Mouse (Mus musculus) lung, embryonic 16.5 days (tissue): ENCODE measurements at regions not wholly inside any gene's neighbourhood (a gene's known extent, or its start where the extent isn't known, plus 50 kb on each side); places are given as distances from the start of the nearest gene placed in this dataset.

ENCODE experiments used
- ATAC-seq: fragments of 200-750 bp; cut with Nextera tagmentation; 2 replicates; pipeline ENCODE4 v1.8.0; 2017; ENCODE audit warnings: low read depth, mild to moderate bottlenecking, moderate library complexity
- H3K27ac ChIP-seq: fragments of 300-500 bp; sonication (generic); 2 replicates; pipeline ENCODE4 v1.5.1; 2014; ENCODE audit warnings: mild to moderate bottlenecking, control low read depth, low read length
- H3K27me3 ChIP-seq: fragments of 300-500 bp; sonication (generic); 2 replicates; pipeline ENCODE4 v1.6.1; 2014; ENCODE audit warnings: low read depth, low read length, mixed read lengths; ENCODE audit not compliant: control insufficient read depth, insufficient read depth
- H3K36me3 ChIP-seq: fragments of 300-500 bp; sonication (generic); 2 replicates; pipeline ENCODE4 v1.6.1; 2014; ENCODE audit warnings: low read length; ENCODE audit not compliant: control insufficient read depth, insufficient read depth
- H3K4me1 ChIP-seq: fragments of 300-500 bp; sonication (generic); replicated peaks from 2 replicates; pipeline ENCODE4 v1.6.1; 2014; ENCODE audit warnings: low read length, mixed read lengths; ENCODE audit not compliant: control insufficient read depth, insufficient read depth
- H3K4me2 ChIP-seq: fragments of 300-500 bp; sonication (generic); 2 replicates; pipeline ENCODE4 v1.6.1; 2014; ENCODE audit warnings: low read depth, low read length, control low read depth
- H3K4me3 ChIP-seq: fragments of 300-500 bp; sonication (generic); 2 replicates; pipeline ENCODE4 v1.5.1; 2014; ENCODE audit warnings: mild to moderate bottlenecking, low read length, control low read depth
- H3K9ac ChIP-seq: fragments of 300-500 bp; sonication (generic); 2 replicates; pipeline ENCODE4 v1.6.1; 2014; ENCODE audit warnings: low read length, control low read depth
- H3K9me3 ChIP-seq: fragments of 300-500 bp; sonication (generic); 2 replicates; pipeline ENCODE4 v1.6.1; 2016; ENCODE audit warnings: low read length; ENCODE audit not compliant: control insufficient read depth
- WGBS: fragments of 180-500 bp; shearing (Covaris S2); extraction: QIAGEN DNeasy Blood & Tissue Kit; methylation state at CpG from one replicate; pipeline ENCODE4 v1.1.7; 2014; 5-methylcytosine and 5-hydroxymethylcytosine counted together

- Histone ChIP-seq H3K9ac (no peak overlapping the region), H3K9me3 (no peaks in the 10 kb centered on the region), H3K36me3 (no peaks in the 10 kb centered on the region), H3K27ac (no peak overlapping the region), H3K4me2 (no peak overlapping the region), H3K4me1 (peaks cover 2% of the 10 kb centered on the region; the same call in 1 of the 2 replicates), H3K4me3 (no peak overlapping the region), H3K27me3 (no peaks in the 10 kb centered on the region)
- 61% methylated on average over 5 of the region's 5 CpGs for WGBS
- no peak for ATAC-seq
Observed at GRCm38 (mm10) chr4:84072096-84072495, 546.8 kb downstream of the Ccdc171 start.

- no peak overlapping the region for H3K4me2 ChIP-seq
- 84% methylated on average over 1 of the region's 1 CpGs for WGBS
- ATAC-seq: no peak
Observed at GRCm38 (mm10) chr4:84076526-84076925, 551.2 kb downstream of the Ccdc171 start.

GRCm38 (mm10) chr4:84079516-84079915 is 554.2 kb downstream of the Ccdc171 start:
- H3K4me2 ChIP-seq: no peak overlapping the region
- WGBS: 63% methylated on average over 2 of the region's 2 CpGs
- no peak overlapping the region for H3K27ac ChIP-seq
- H3K36me3 ChIP-seq: no peaks in the 10 kb centered on the region
- no peak overlapping the region for H3K9ac ChIP-seq
- H3K9me3 ChIP-seq: no peaks in the 10 kb centered on the region
- no peak overlapping the region for H3K4me3 ChIP-seq
- H3K27me3 ChIP-seq: no peaks in the 10 kb centered on the region
- ATAC-seq: no peak
- H3K4me1 ChIP-seq: peaks cover 6% of the 10 kb centered on the region; the same call in 1 of the 2 replicates

More at GRCm38 (mm10) chr4:84076526-84076925, 551.2 kb downstream of the Ccdc171 start:
- Histone ChIP-seq H3K4me3 (no peak overlapping the region), H3K9ac (no peak overlapping the region), H3K4me1 (peaks cover 6% of the 10 kb centered on the region; the same call in 1 of the 2 replicates), H3K27ac (no peak overlapping the region), H3K36me3 (no peaks in the 10 kb centered on the region), H3K27me3 (no peaks in the 10 kb centered on the region), H3K9me3 (no peaks in the 10 kb centered on the region)

GRCm38 (mm10) chr4:84081518-84081917 is 556.2 kb downstream of the Ccdc171 start:
- Histone ChIP-seq H3K9ac (no peak overlapping the region), H3K4me1 (peaks cover 6% of the 10 kb centered on the region; the same call in 1 of the 2 replicates), H3K9me3 (no peaks in the 10 kb centered on the region), H3K4me2 (no peak overlapping the region), H3K27ac (no peak overlapping the region), H3K36me3 (no peaks in the 10 kb centered on the region), H3K27me3 (no peaks in the 10 kb centered on the region), H3K4me3 (no peak overlapping the region)
- WGBS: 38% methylated on average over 7 of the region's 7 CpGs
- ATAC-seq: no peak

- Histone ChIP-seq H3K9ac (no peak overlapping the region), H3K4me2 (no peak overlapping the region), H3K4me3 (no peak overlapping the region), H3K27ac (no peak overlapping the region), H3K36me3 (no peaks in the 10 kb centered on the region), H3K9me3 (no peaks in the 10 kb centered on the region), H3K27me3 (no peaks in the 10 kb centered on the region), H3K4me1 (no peaks in the 10 kb centered on the region)
- WGBS: 56% methylated on average over 12 of the region's 12 CpGs
- ATAC-seq: peak; percentile 77
Observed at GRCm38 (mm10) chr4:84088166-84088565, 562.8 kb downstream of the Ccdc171 start.

GRCm38 (mm10) chr4:84092509-84092908 is 567.2 kb downstream of the Ccdc171 start:
- Histone ChIP-seq H3K9ac (no peak overlapping the region), H3K27me3 (no peaks in the 10 kb centered on the region), H3K36me3 (no peaks in the 10 kb centered on the region), H3K4me1 (no peaks in the 10 kb centered on the region; the same call in 1 of the 2 replicates), H3K4me3 (no peak overlapping the region), H3K27ac (no peak overlapping the region), H3K9me3 (no peaks in the 10 kb centered on the region), H3K4me2 (no peak overlapping the region)
- ATAC-seq: no peak
- WGBS: 57% methylated on average over 9 of the region's 9 CpGs

GRCm38 (mm10) chr4:84095237-84095636 is 569.9 kb downstream of the Ccdc171 start:
- no peak overlapping the region for H3K4me3 ChIP-seq
- no peak overlapping the region for H3K9ac ChIP-seq
- no peaks in the 10 kb centered on the region; the same call in 1 of the 2 replicates for H3K4me1 ChIP-seq
- peak; percentile 64 for ATAC-seq
- no peaks in the 10 kb centered on the region for H3K36me3 ChIP-seq
- WGBS: 45% methylated on average over 3 of the region's 3 CpGs
- no peaks in the 10 kb centered on the region for H3K27me3 ChIP-seq
- no peaks in the 10 kb centered on the region for H3K9me3 ChIP-seq
- no peak overlapping the region for H3K27ac ChIP-seq
- H3K4me2 ChIP-seq: no peak overlapping the region

- no peak overlapping the region for H3K27ac ChIP-seq
- WGBS: 76% methylated on average over 4 of the region's 4 CpGs
- no peak overlapping the region for H3K9ac ChIP-seq
- no peaks in the 10 kb centered on the region; the same call in 1 of the 2 replicates for H3K4me1 ChIP-seq
- H3K9me3 ChIP-seq: no peaks in the 10 kb centered on the region
- H3K27me3 ChIP-seq: no peaks in the 10 kb centered on the region
- H3K36me3 ChIP-seq: no peaks in the 10 kb centered on the region
- no peak overlapping the region for H3K4me3 ChIP-seq
- ATAC-seq: no peak
- no peak overlapping the region for H3K4me2 ChIP-seq
Observed at GRCm38 (mm10) chr4:84096081-84096480, 570.7 kb downstream of the Ccdc171 start.

- Histone ChIP-seq H3K9me3 (no peaks in the 10 kb centered on the region), H3K4me2 (no peak overlapping the region), H3K36me3 (no peaks in the 10 kb centered on the region), H3K9ac (no peak overlapping the region), H3K27me3 (no peaks in the 10 kb centered on the region), H3K27ac (no peak overlapping the region), H3K4me3 (no peak overlapping the region), H3K4me1 (no peaks in the 10 kb centered on the region; the same call in 1 of the 2 replicates)
- ATAC-seq: no peak
- WGBS: 90% methylated on average over 8 of the region's 8 CpGs
Observed at GRCm38 (mm10) chr4:84099071-84099470, 573.7 kb downstream of the Ccdc171 start.

- H3K27ac ChIP-seq: no peak overlapping the region
- no peak overlapping the region for H3K4me3 ChIP-seq
- H3K9me3 ChIP-seq: no peaks in the 10 kb centered on the region
- 90% methylated on average over 6 of the region's 6 CpGs for WGBS
- H3K9ac ChIP-seq: no peak overlapping the region
- no peaks in the 10 kb centered on the region for H3K27me3 ChIP-seq
- no peak for ATAC-seq
- H3K36me3 ChIP-seq: no peaks in the 10 kb centered on the region
- H3K4me1 ChIP-seq: no peaks in the 10 kb centered on the region
- H3K4me2 ChIP-seq: no peak overlapping the region
Observed at GRCm38 (mm10) chr4:84101923-84102322, 573.2 kb downstream of the Bnc2 start.
